Mouse (Mus musculus) 416B (cell line): Measurements from ENCODE around the gene Ghdc.
A peak's percentile ranks its signal among the peaks of the same experiment; 100 is the strongest.

Source experiments
- DNase-seq: peaks from one replicate; pipeline ENCODE4 v3.0.0; 2011; ENCODE audit warnings: low read depth

Ghdc gene

GRCm38 (mm10) chr11:100782568-100782967 is 11.8 kb upstream of the Ghdc start:
- no peak for DNase-seq

DNA sequence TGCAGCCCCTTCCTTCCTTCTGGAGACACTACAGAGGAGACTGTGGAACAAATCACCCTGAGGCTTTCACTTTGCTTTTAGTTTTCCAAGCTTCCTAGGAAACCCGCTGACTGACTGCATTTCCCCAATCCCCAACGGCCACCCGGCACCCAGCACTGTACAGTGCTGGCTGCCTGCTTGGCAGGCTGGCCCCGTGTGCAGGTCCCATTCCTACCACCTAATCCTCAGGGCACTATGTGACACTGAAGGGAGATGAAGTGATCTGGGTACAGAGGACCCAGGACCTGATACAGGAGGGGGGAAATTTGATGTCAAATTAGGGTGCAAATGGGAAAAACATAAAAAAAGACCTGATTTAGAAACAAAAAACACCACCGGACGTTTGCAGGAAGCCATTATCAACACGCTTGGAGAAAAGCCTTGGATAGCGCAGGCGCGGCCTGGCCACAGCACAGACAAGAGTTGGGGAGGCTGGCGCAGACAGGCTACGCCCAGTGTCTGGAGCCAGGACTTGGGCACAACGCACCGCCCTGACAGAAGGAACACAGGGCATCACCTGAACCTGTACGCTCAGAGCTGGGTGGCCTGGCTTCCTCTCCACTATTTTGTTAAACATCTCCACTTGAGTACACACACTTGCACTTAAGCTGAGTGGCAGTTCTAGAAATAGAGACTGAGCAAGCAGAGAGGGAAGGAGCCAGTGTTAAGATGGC is 11.2 kb upstream of the Ghdc start:
- DNase-seq: no peak

- DNase-seq: no peak
Measured at GRCm38 (mm10) chr11:100780247-100780646, 9.5 kb upstream of the Ghdc start.

DNA sequence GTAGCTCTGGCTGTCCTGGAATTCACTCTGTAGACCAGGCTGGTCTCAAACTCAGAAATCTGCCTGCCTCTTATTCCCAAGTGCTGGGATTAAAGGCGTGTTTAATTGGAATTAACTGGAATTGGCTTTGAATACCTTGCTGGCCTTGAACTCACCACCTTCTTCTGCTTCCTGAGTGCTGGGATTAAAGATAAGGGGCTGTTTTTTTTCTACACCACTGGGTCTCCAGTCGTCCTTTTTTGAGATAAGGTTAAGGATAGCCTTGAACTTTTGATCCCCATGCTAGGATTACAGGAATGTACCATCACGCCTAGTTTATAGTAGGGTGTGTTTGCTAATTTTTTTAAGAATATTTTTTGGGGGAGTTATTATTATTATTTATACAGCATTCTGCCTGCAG is 7.3 kb upstream of the Ghdc start:
- peak; percentile 35 for DNase-seq

- no peak for DNase-seq
Measured at GRCm38 (mm10) chr11:100775921-100776320, 5.2 kb upstream of the Ghdc start.

DNA sequence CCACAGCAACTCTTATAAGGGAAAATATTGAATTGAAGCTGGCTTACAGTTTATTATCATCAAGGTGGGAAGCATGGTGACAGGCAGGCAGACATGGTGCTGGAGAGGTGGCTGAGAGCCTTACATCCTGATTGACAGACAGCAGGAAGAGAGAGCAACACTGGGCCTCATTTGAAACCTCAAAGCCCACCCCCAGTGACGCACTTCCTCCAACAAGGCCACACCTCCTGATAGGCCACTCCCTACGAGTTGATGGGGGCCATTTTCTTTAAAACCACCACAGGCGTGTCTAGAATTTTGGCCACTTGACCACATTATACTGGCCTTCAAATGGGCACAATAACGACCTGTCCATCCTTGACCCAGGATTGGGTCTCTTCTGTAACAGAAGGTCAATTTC is 3.5 kb upstream of the Ghdc start:
- peak; percentile 32 for DNase-seq

DNA sequence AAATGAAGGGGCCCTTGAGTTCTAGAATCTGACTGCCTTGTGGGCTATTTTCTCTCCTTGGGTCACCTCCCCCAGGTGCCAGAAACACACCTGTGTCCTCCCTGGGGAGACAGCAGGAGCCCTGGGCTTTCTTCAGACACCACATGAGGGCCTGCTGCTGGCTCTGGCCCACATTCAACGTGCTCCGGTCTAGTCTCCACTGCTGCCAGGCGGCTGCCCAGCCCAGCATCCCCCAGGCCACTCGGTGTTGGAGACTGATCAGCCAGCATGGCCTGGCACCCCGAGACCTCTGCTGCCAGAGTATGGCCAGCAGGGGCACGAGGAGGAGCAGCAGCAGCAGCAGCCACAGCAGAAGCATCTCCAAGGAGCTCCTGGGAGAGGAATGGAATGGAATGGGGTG is 777 bp downstream of the Ghdc start:
- no peak for DNase-seq

- no peak for DNase-seq
Measured at GRCm38 (mm10) chr11:100767871-100768270, 2.9 kb downstream of the Ghdc start.

- no peak for DNase-seq
Measured at GRCm38 (mm10) chr11:100766726-100767125, 4.0 kb downstream of the Ghdc start.

DNA sequence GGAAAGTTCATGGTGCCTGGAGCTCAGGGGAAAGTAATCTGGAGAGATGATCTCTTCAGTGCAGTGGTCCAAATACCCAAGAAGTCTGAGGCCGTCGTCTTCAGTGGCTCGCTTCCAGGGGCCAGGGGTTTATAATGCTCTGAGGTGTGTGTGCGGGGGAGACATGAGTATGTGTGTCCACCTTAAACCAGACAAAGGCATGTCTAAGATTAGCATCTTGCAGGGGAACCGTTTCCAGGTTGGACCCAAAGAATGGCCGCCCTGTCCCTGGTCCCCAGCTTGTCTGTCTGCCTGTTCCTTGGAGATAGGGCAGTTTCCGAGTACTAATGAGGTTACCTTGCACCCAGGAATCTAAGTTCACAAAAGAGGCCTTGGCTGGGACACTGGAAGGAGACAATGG is 7.9 kb downstream of the Ghdc start, which contains the start of gene Hcrt:
Gene Hcrt (minus strand): TSS at position 101 of the 400 bp plus-strand sequence.
- DNase-seq: no peak

GRCm38 (mm10) chr11:100761547-100762045 is 9.2 kb downstream of the Ghdc start:
- DNase-seq: peak; percentile 84

DNA sequence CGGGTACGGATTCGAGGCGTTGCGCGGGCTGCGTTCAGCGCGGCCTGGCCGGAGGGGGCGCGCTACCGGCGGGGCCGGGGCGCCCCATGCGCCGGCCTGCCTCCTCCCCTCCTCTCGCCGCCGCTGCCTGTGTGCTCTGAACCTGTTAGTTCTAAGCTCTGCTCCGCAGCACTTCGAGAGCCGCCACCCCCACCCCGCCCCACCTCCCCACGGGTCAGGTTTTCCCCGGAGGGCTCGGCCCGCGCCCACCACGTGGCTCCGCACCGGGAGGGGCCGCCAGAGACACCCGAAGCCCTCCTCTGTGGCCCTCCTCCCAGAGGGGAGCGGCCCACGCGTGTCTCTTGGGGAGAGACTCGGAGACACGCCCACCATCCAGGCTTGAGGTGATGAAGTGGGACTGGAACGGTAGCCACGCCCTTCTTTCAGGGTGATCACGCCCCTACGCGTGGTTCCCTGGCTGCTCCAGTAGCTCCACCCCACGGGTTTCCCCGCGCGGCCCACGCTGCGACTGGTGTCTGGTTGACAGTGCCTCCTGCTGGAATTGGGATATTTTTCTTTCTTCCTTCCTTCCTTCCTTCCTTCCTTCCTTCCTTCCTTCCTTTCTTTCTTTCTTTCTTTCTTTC is 11.0 kb downstream of the Ghdc start, which contains the start of gene Kcnh4:
Gene Kcnh4 (minus strand): TSS at position 332 of the 623 bp plus-strand sequence.
- no peak for DNase-seq

- no peak for DNase-seq
Measured at GRCm38 (mm10) chr11:100758707-100759610, 11.8 kb downstream of the Ghdc start.

DNA sequence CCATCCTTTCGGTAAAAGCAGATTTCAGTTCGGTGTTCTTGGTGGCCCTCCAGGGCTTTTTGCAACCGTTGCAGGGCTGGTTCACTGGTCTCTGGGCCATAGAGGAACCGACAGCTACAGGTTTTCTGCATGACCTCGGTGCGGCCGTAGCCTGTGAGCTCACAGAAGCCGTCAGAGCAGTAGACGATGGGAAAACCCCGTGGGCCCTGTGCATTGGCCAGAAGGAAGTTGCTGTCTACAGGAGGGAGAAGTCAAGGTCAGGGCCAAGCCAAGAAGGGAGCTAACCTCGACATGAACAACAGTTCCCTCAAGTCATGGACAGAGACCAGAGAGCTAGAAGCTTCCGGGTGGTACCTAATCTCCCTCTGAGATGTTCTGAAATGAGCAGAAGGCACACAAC is 13.2 kb downstream of the Ghdc start:
- DNase-seq: peak; percentile 60

DNA sequence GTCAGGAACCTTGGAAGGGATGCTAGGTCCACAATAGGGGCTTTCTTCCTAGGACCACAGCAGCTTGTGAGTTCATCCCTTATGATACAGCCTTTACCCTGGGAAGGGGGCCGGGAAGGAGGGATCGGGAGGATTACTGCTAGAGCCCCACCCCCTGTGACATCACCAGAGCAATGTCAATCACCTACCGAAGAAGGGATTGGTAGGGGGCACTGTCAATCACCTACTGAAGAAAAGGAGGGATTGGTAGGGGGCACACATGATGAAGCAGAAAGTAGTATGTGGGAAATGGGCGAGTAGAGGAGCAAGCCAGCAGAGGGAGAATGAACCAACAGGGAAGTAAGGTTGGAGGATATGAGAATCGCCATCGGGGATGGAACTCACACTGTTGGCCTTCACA is 14.3 kb downstream of the Ghdc start:
- no peak for DNase-seq

DNA sequence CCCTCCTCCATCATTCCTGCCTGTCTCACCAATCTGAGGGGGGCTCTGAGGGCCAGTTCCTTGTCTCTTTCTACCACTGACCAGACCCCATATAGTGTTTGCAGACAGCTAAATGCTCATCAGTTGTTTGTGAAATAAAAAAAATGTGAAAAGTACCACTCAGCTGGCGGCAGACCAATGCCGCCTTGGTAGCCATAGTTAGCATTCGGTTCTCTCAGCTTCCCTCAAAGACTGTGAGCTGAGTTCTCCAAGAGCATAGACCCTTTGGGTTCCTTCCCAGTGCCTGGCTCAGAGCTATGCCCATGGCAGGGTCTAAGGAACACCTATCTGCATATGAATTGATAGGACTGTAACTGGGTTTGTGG is 16.1 kb downstream of the Ghdc start:
- DNase-seq: no peak

GRCm38 (mm10) chr11:100754021-100754692 is 16.6 kb downstream of the Ghdc start:
- DNase-seq: no peak

GRCm38 (mm10) chr11:100752294-100752693 is 18.5 kb downstream of the Ghdc start:
- DNase-seq: no peak

DNA sequence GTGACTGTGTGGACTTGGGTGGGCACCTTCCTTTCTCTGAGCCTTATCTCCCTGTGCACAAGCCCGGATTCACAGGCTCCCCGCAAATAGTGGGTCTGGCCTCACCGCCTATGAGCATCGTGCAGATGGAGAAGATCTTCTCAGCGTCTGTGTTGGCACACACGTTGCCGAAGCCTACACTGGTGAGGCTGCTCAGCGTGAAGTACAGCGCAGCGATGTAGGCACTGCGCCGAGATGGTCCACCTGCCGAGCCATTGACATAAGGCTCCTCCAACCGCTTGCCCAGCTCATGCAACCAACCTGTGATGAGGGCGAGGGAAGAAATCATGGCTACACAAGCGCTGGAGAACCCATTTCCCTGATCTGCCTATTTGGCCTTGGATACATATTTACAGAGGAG is 20.6 kb downstream of the Ghdc start:
- DNase-seq: no peak

GRCm38 (mm10) chr11:100749469-100749868 is 21.3 kb downstream of the Ghdc start:
- no peak for DNase-seq

DNA sequence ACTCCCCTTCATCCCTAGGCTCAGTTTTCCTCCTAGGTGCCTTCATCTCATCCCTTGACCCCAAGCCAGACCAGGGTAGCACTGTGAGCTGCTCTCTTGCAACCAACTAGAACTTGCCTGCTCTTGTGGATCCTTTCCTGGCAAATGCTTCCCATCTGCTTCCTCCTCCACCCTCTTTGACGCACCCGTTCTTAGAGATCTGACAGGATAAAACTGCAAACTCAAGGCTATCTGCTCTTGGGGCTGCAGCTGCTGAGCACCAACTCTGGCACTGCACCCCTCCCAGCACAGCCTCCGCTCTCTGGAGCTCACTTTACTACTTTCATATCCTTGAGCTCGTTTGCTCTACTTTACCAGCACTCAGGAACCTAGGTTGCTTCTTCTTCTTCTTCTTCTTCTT is 22.1 kb downstream of the Ghdc start:
- DNase-seq: no peak

GRCm38 (mm10) chr11:100747114-100747513 is 23.6 kb downstream of the Ghdc start:
- no peak for DNase-seq
